Mouse (Mus musculus) ES-Bruce4 (cell line): ENCODE results near the gene Prkg1.

Source experiments
- CTCF ChIP-seq: IDR thresholded peaks from one replicate; pipeline ENCODE4 v1.8.1; 2011; ENCODE audit warnings: low read depth, low read length
- EP300 ChIP-seq: IDR thresholded peaks from 2 replicates; pipeline ENCODE4 v1.6.1; 2011; ENCODE audit warnings: low read depth, low read length; ENCODE audit not compliant: insufficient read depth
- POLR2A ChIP-seq: IDR thresholded peaks from one replicate; pipeline ENCODE4 v1.8.1; 2011; ENCODE audit warnings: low read length; ENCODE audit not compliant: insufficient read depth

DNA sequence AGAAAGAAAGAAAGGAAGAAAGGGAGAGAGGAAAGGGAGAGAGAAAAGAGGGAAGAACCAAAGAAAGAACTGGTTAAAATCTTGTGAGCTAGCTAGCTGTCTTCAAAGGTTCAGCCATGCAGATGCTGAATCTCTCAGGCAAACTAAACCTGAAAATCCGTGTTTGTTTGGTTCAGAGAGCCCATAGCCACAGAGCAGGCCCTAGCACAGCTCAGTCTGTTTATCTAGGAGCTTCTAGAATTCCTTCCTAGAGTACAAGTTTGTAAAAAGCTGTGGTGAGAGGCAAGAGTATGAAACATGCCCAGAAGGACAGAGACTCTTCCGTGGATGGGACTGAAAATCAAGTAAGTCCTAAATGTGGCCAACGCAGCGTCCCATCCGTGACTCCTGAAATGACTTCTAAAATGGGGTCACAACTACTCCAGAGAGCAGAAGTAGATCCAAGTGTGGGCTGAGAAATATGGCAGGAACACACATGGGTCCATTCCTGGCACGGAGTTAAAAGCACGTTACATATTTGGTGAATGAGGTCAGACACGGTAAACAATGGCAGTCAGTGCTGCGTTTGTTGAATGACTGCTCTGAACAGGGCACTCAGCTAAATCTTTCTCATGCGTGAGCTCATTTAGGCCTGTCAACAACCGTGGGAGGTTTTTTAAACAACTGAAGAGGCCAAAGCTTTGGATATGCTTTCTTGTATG is 13.7 kb downstream of the Prkg1 start:
- TF ChIP-seq CTCF (no peak), POLR2A (no peak), EP300 (no peak)
